Mouse (Mus musculus): Measurements from ENCODE around the gene Chrna4. TPM values are rescaled to one million over a fixed set of nuclear protein-coding genes. Genes with fewer than 3 reads are reported as not detected.

Chrna4 gene
- polyA plus RNA-seq, 1 experiment, result not detected

GRCm38 (mm10) chr2:180988347-180988913 lies 54.9 kb downstream of the Chrna4 start:
- Histone ChIP-seq H3K27me3 (ENCODE audit: control insufficient read depth) (no peaks in the 10 kb centered on the region), H3K36me3 (ENCODE audit: control insufficient read depth) (peaks cover 1% of the 10 kb centered on the region; the same call in 1 of the 2 replicates), H3K4me3 (replicated peaks) (no peak overlapping the region), H3K4me1 (ENCODE audit: control insufficient read depth) (no peaks in the 10 kb centered on the region; the same call in 1 of the 2 replicates), H3K9me3 (ENCODE audit: control insufficient read depth, low read length) (no peaks in the 10 kb centered on the region)
- TF ChIP-seq GATA1 (IDR thresholded peaks at IDR 0.05; ENCODE audit: low read length), result no peak
- TF ChIP-seq TAL1 (IDR thresholded peaks at IDR 0.05; ENCODE audit: low read length), result no peak

GRCm38 (mm10) chr2:180987432-180988030 lies 55.8 kb downstream of the Chrna4 start:
- Histone ChIP-seq H3K36me3 (ENCODE audit: control insufficient read depth) (peaks cover 9% of the 10 kb centered on the region), H3K4me1 (ENCODE audit: control insufficient read depth) (no peaks in the 10 kb centered on the region; the same call in 1 of the 2 replicates), H3K9me3 (ENCODE audit: control insufficient read depth, low read length) (no peaks in the 10 kb centered on the region), H3K27me3 (ENCODE audit: control insufficient read depth) (no peaks in the 10 kb centered on the region), H3K4me3 (replicated peaks) (no peak overlapping the region)
- TF ChIP-seq TAL1 (IDR thresholded peaks at IDR 0.05; ENCODE audit: low read length) (no peak), GATA1 (IDR thresholded peaks at IDR 0.05; ENCODE audit: low read length) (no peak)

- no peaks in the 10 kb centered on the region; the same call in 1 of the 2 replicates for H3K4me1 ChIP-seq (ENCODE audit: control insufficient read depth)
- peaks cover 14% of the 10 kb centered on the region for H3K36me3 ChIP-seq (ENCODE audit: control insufficient read depth)
- no peak for TF ChIP-seq GATA1 (IDR thresholded peaks at IDR 0.05; ENCODE audit: low read length)
- TF ChIP-seq TAL1 (IDR thresholded peaks at IDR 0.05; ENCODE audit: low read length), result no peak
- no peak overlapping the region for H3K4me3 ChIP-seq (replicated peaks)
- no peaks in the 10 kb centered on the region for H3K9me3 ChIP-seq (ENCODE audit: control insufficient read depth, low read length)
- H3K27me3 ChIP-seq (ENCODE audit: control insufficient read depth), result no peaks in the 10 kb centered on the region
Measured at GRCm38 (mm10) chr2:180987001-180987400, 56.3 kb downstream of the Chrna4 start.

- Histone ChIP-seq H3K4me3 (replicated peaks) (no peak within 1 kb of the TSS), H3K9me3 (ENCODE audit: control insufficient read depth, low read length) (no peaks in the 10 kb centered on the region), H3K36me3 (ENCODE audit: control insufficient read depth) (peaks cover 19% of the 10 kb centered on the region), H3K4me1 (ENCODE audit: control insufficient read depth) (no peaks in the 10 kb centered on the region; the same call in 1 of the 2 replicates), H3K27me3 (ENCODE audit: control insufficient read depth) (no peaks in the 10 kb centered on the region)
- TF ChIP-seq GATA1 (IDR thresholded peaks at IDR 0.05; ENCODE audit: low read length), result no peak
- no peak for TF ChIP-seq TAL1 (IDR thresholded peaks at IDR 0.05; ENCODE audit: low read length)
Measured at GRCm38 (mm10) chr2:180986449-180986848, 56.9 kb downstream of the Chrna4 start, which contains the start of gene Col20a1. Gene Col20a1, plus strand, starts transcription at chr2:180986535.

GRCm38 (mm10) chr2:180985635-180986034 lies 57.7 kb downstream of the Chrna4 start:
- no peaks in the 10 kb centered on the region for H3K27me3 ChIP-seq (ENCODE audit: control insufficient read depth)
- no peak overlapping the region for H3K4me3 ChIP-seq (replicated peaks)
- H3K9me3 ChIP-seq (ENCODE audit: control insufficient read depth, low read length), result no peaks in the 10 kb centered on the region
- TF ChIP-seq GATA1 (IDR thresholded peaks at IDR 0.05; ENCODE audit: low read length) (no peak), TAL1 (IDR thresholded peaks at IDR 0.05; ENCODE audit: low read length) (no peak)
- H3K36me3 ChIP-seq (ENCODE audit: control insufficient read depth), result peaks cover 28% of the 10 kb centered on the region
- H3K4me1 ChIP-seq (ENCODE audit: control insufficient read depth), result no peaks in the 10 kb centered on the region; the same call in 1 of the 2 replicates

GRCm38 (mm10) chr2:180981133-180981532 lies 62.2 kb downstream of the Chrna4 start:
- no peak overlapping the region for H3K4me3 ChIP-seq (replicated peaks)
- H3K27me3 ChIP-seq (ENCODE audit: control insufficient read depth), result no peaks in the 10 kb centered on the region
- H3K4me1 ChIP-seq (ENCODE audit: control insufficient read depth), result no peaks in the 10 kb centered on the region; the same call in 1 of the 2 replicates
- H3K36me3 ChIP-seq (ENCODE audit: control insufficient read depth), result peaks cover 73% of the 10 kb centered on the region
- H3K9me3 ChIP-seq (ENCODE audit: control insufficient read depth, low read length), result no peaks in the 10 kb centered on the region
- TF ChIP-seq GATA1 (IDR thresholded peaks at IDR 0.05; ENCODE audit: low read length) (no peak), TAL1 (IDR thresholded peaks at IDR 0.05; ENCODE audit: low read length) (no peak)

Other genes with a start within 250 kb of the Chrna4 start
- 1.7 and 2.0 TPM in 2 replicates for gene Ythdf1, start 122.6 kb downstream of the Chrna4 start, polyA plus RNA-seq (2012)
- not detected in 2 replicates for gene Birc7, start 114.5 kb downstream of the Chrna4 start, polyA plus RNA-seq (2012)
- not detected in 2 replicates for gene Nkain4, start 88.8 kb downstream of the Chrna4 start, polyA plus RNA-seq (2012)
- 2.5 and 2.9 TPM in 2 replicates for gene Arfgap1, start 76.3 kb downstream of the Chrna4 start, polyA plus RNA-seq (2012)
- gene Col20a1, start 57.0 kb downstream of the Chrna4 start, polyA plus RNA-seq (2012), result 0.12 and 0.18 TPM in 2 replicates
- gene Kcnq2, start 91.8 kb upstream of the Chrna4 start, polyA plus RNA-seq (2012), result 0.01 and 0.04 TPM in 2 replicates
- not detected in 2 replicates for gene Eef1a2, start 113.5 kb upstream of the Chrna4 start, polyA plus RNA-seq (2012)
- gene Ppdpf, start 143.7 kb upstream of the Chrna4 start, polyA plus RNA-seq (2012), result 31.8 and 38.4 TPM in 2 replicates
- gene Ptk6, start 159.2 kb upstream of the Chrna4 start, polyA plus RNA-seq (2012), result not detected in 2 replicates
- 0.03 TPM in 1 of 2 replicates, not detected in the other for gene Srms, start 169.6 kb upstream of the Chrna4 start, polyA plus RNA-seq (2012)
- gene Fndc11, start 176.5 kb upstream of the Chrna4 start, polyA plus RNA-seq (2012), result 0.12 and 0.14 TPM in 2 replicates
- gene Helz2, start 198.5 kb upstream of the Chrna4 start, polyA plus RNA-seq (2012), result 0.10 and 0.17 TPM in 2 replicates
- gene Gmeb2, start 244.5 kb upstream of the Chrna4 start, polyA plus RNA-seq (2012), result 1.5 and 2.1 TPM in 2 replicates